Mouse (Mus musculus) layer of hippocampus, postnatal 10 days (tissue): ENCODE measurements around the gene 1190002N15Rik. TPM values are rescaled to one million over a fixed set of nuclear protein-coding genes. Genes with fewer than 3 reads are reported as not detected.

Experiments used
- DNase-seq, 2 experiments: peaks; one replicate each; pipeline ENCODE4 v3.0.0; 2021; ENCODE audit warnings: low spot score in 2 of 2
- total RNA-seq, 2 experiments: library from RNA; stranded (reverse); gene quantifications; 2 replicates each; pipeline ENCODE4 v1.2.3; 2021

1190002N15Rik gene
- total RNA-seq, 2 experiments from 2014 or later, result 17.5 to 18.1 TPM

GRCm38 (mm10) chr9:94533641-94534040, 4.2 kb downstream of the 1190002N15Rik start:
- no peak for DNase-seq

GRCm38 (mm10) chr9:94529987-94530386, 7.9 kb downstream of the 1190002N15Rik start:
- no peak for DNase-seq

- DNase-seq, result no peak
Observed at GRCm38 (mm10) chr9:94529146-94529746, 8.6 kb downstream of the 1190002N15Rik start.

GRCm38 (mm10) chr9:94526473-94526872, 11.4 kb downstream of the 1190002N15Rik start:
- DNase-seq, result no peak

GRCm38 (mm10) chr9:94512246-94512645, 25.6 kb downstream of the 1190002N15Rik start:
- DNase-seq, result no peak

GRCm38 (mm10) chr9:94511139-94511538, 26.7 kb downstream of the 1190002N15Rik start:
- no peak for DNase-seq

- DNase-seq, result no peak
Observed at GRCm38 (mm10) chr9:94506980-94507379, 30.9 kb downstream of the 1190002N15Rik start.

- no peak for DNase-seq
Observed at GRCm38 (mm10) chr9:94491467-94491866, 46.4 kb downstream of the 1190002N15Rik start.

- DNase-seq, result no peak
Observed at GRCm38 (mm10) chr9:94487976-94488375, 49.9 kb downstream of the 1190002N15Rik start.

GRCm38 (mm10) chr9:94483291-94483879, 54.5 kb downstream of the 1190002N15Rik start:
- DNase-seq, result peak in 1 of 2 experiments; percentile 14

- peak; percentile 55 to 69 for DNase-seq
Observed at GRCm38 (mm10) chr9:94482215-94482975, 55.5 kb downstream of the 1190002N15Rik start.

- no peak for DNase-seq
Observed at GRCm38 (mm10) chr9:94481057-94481456, 56.8 kb downstream of the 1190002N15Rik start.

GRCm38 (mm10) chr9:94479382-94479781, 58.5 kb downstream of the 1190002N15Rik start:
- DNase-seq, result no peak

GRCm38 (mm10) chr9:94478954-94479353, 58.9 kb downstream of the 1190002N15Rik start:
- DNase-seq, result no peak

- no peak for DNase-seq
Observed at GRCm38 (mm10) chr9:94475973-94476372, 61.9 kb downstream of the 1190002N15Rik start.

GRCm38 (mm10) chr9:94473898-94474297, 64.0 kb downstream of the 1190002N15Rik start:
- DNase-seq, result no peak

GRCm38 (mm10) chr9:94472963-94473582, 64.8 kb downstream of the 1190002N15Rik start:
- DNase-seq, result no peak

- no peak for DNase-seq
Observed at GRCm38 (mm10) chr9:94471485-94471884, 66.4 kb downstream of the 1190002N15Rik start.
